Mouse (Mus musculus): ENCODE measurements around the gene Pde6b. TPM values are rescaled to one million over a fixed set of nuclear protein-coding genes. Genes with fewer than 3 reads are reported as not detected.

The Pde6b gene
- polyA plus RNA-seq, 1 experiment from 2014 or later = 0.30 TPM

DNA sequence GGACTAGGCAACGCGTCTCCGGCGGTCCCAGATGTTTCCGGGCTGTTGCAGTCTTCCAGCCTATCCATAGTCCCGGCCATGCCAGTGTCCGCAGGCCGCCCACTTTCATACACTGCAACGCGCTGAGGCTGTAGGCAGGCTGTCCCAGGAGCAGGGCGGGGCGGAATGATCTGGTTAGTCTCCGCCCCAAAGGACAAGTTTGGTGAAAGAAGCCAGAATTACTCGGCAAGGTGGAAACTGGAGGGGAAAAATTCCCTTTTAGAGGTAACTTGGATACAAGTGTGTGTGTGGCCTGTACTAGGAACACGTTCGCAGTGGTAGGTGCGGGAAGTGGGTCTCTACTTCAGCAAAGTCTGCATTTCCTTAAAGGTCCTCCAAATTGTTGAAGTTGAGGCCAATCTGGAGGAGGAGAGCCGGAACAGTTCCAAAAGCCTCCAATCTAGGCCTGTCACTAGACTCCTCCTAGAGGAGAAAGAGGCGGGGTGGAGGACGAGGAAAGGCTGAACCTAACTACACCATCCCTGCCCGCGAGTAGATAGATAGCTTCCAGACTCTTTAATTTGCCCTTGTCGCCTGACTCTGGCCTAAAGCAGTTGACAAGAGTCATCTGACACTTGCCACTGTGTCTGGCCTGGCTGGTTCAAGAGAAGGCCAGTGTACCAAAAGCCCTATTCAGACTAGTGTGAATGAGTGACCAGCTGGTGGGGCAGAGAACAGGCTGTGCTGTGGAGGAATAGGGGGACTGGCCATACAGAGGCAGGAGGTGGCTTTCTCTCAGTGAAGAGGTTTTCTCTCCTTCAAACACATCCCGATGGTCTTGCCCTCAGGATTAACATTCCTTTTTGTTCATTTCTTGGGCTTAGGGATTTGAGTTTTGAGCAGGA, 60.8 kb downstream of the Pde6b start, which contains the start of gene Mfsd7a:
Gene Mfsd7a (minus strand): TSS at position 107 of the 884 bp plus-strand sequence.
- Histone ChIP-seq H3K27ac (ENCODE audit: low read length) (no peak within 1 kb of the TSS), H3K4me1 (ENCODE audit: control insufficient read depth, insufficient read depth, low read length) (no peaks in the 10 kb centered on the region), H3K4me3 (ENCODE audit: low read depth, low read length) (peak within 1 kb of the TSS; percentile 25), H3K9ac (ENCODE audit: low read depth, low read length) (peak within 1 kb of the TSS; percentile 38; the same call in 1 of the 2 replicates), H3K9me3 (replicated peaks; ENCODE audit: control insufficient read depth, low read length, poor library complexity, severe bottlenecking) (no peaks in the 10 kb centered on the region), H3K4me2 (ENCODE audit: low read length) (peak within 1 kb of the TSS; percentile 49), H3K36me3 (ENCODE audit: control insufficient read depth, insufficient read depth, low read length) (no peaks in the 10 kb centered on the region), H3K27me3 (ENCODE audit: control insufficient read depth, insufficient read depth, low read depth, low read length) (peaks cover 8% of the 10 kb centered on the region)
- 16% methylated on average over 24 of the region's 24 CpGs for WGBS
- no peak for ATAC-seq

DNA sequence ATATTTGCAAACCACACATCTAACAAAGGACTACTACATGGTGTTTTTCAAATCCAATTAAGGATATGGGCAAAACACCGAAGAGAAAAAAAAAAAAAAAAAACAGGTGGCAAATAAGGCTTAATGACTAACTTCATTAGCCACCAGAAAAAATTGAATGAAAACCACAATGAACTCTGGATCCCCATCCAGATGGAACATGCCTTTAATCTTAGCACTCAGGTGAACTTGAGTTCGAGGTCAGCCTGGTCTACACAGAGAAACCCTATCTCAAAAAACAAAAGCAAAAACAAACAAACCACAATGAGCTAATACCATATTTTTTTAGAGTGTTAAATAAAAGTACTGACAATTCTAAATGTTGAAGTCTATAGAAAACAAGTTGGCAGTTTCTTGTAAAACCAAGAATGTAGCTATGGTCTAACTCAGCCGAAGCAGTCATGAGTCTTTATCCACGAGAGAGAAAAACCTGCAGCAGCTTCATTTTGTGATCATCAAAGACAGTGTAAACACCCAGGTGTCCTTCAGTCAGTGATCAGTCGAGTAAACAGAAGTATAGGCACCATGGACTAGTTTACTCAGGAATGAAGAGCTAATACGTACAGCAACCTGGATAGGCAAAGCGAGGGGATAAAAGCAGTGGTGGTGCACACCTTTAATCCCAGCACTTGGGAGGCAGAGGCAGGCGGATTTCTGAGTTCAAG, 62.8 kb downstream of the Pde6b start:
- no peaks in the 10 kb centered on the region for H3K9me3 ChIP-seq (replicated peaks; ENCODE audit: control insufficient read depth, low read length, poor library complexity, severe bottlenecking)
- H3K36me3 ChIP-seq (ENCODE audit: control insufficient read depth, insufficient read depth, low read length) = no peaks in the 10 kb centered on the region
- no peak overlapping the region for H3K9ac ChIP-seq (ENCODE audit: low read depth, low read length)
- no peak overlapping the region for H3K27ac ChIP-seq (ENCODE audit: low read length)
- ATAC-seq = no peak
- H3K27me3 ChIP-seq (ENCODE audit: control insufficient read depth, insufficient read depth, low read depth, low read length) = peaks cover 8% of the 10 kb centered on the region
- no peaks in the 10 kb centered on the region for H3K4me1 ChIP-seq (ENCODE audit: control insufficient read depth, insufficient read depth, low read length)
- H3K4me3 ChIP-seq (ENCODE audit: low read depth, low read length) = no peak overlapping the region
- WGBS = 82% methylated on average over 8 of the region's 8 CpGs
- H3K4me2 ChIP-seq (ENCODE audit: low read length) = no peak overlapping the region

DNA sequence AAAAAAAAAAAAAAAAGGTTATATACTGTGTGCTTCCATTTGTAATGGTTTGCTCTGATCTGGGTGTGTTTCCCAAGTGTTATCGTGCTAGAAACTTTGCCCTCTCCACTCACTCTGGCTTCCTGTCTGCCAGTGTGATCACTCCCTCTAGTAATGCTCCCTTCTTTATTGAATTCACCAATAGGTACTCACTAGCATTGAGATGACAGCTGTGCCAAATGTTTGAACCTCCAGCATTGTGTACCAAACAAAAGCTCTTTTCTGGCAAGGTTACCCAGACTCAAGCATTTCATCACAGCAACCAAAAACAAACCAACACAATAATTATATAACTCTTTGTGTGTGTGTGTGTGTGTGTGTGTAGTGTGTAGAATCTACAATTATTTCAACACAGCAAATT, 63.4 kb downstream of the Pde6b start:
- Histone ChIP-seq H3K4me3 (ENCODE audit: low read depth, low read length) (no peak overlapping the region), H3K9me3 (replicated peaks; ENCODE audit: control insufficient read depth, low read length, poor library complexity, severe bottlenecking) (no peaks in the 10 kb centered on the region), H3K4me1 (ENCODE audit: control insufficient read depth, insufficient read depth, low read length) (no peaks in the 10 kb centered on the region), H3K9ac (ENCODE audit: low read depth, low read length) (no peak overlapping the region), H3K27me3 (ENCODE audit: control insufficient read depth, insufficient read depth, low read depth, low read length) (peaks cover 6% of the 10 kb centered on the region), H3K27ac (ENCODE audit: low read length) (no peak overlapping the region), H3K36me3 (ENCODE audit: control insufficient read depth, insufficient read depth, low read length) (no peaks in the 10 kb centered on the region), H3K4me2 (ENCODE audit: low read length) (no peak overlapping the region)
- 87% methylated on average over 1 of the region's 1 CpGs for whole genome bisulfite sequencing
- ATAC-seq = no peak

DNA sequence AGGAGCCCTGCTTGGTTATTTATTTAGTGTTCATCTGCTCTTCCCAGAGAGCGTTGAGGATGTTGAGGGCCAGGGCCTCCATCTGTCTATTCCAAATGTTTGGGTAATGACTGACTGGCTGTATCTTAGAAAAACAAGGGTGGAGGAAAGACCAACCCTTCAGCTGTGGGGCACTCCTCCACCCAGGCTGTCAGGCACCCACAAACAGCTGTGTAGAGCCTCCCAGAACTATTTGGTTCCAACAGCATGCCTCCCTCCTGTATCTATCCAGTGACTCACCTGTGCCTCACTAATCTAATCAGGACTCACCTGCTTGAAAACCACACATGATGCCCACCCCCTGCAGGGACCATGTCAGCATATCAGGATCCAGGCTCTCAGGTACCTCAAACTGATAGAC, 64.2 kb downstream of the Pde6b start:
- Histone ChIP-seq H3K4me3 (ENCODE audit: low read depth, low read length) (no peak overlapping the region), H3K9ac (ENCODE audit: low read depth, low read length) (no peak overlapping the region), H3K27ac (ENCODE audit: low read length) (no peak overlapping the region), H3K4me2 (ENCODE audit: low read length) (no peak overlapping the region), H3K36me3 (ENCODE audit: control insufficient read depth, insufficient read depth, low read length) (no peaks in the 10 kb centered on the region), H3K9me3 (replicated peaks; ENCODE audit: control insufficient read depth, low read length, poor library complexity, severe bottlenecking) (no peaks in the 10 kb centered on the region), H3K4me1 (ENCODE audit: control insufficient read depth, insufficient read depth, low read length) (no peaks in the 10 kb centered on the region), H3K27me3 (ENCODE audit: control insufficient read depth, insufficient read depth, low read depth, low read length) (peaks cover 6% of the 10 kb centered on the region)
- ATAC-seq = no peak
- 100% methylated on average over 1 of the region's 1 CpGs for WGBS

DNA sequence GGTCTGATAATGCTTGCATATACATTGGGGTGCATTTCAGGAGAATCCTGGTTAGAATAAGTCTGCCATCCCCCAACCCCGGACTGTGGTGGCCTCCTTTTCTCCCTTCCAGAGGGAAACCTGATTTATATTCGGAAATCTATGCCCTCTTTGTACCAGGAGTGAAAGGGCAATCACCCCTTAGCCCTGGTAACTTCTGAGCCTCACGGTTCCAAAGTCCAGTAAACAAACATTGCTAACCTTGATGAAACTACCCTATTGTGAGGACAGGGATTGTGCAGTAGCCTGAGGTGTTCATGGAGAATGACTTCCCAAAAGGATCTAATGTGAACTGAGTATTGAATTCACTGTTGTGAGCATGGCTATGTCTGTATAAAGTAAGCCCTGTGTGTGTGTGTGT, 65.9 kb downstream of the Pde6b start:
- Histone ChIP-seq H3K36me3 (ENCODE audit: control insufficient read depth, insufficient read depth, low read length) (no peaks in the 10 kb centered on the region), H3K27ac (ENCODE audit: low read length) (no peak overlapping the region), H3K9me3 (replicated peaks; ENCODE audit: control insufficient read depth, low read length, poor library complexity, severe bottlenecking) (no peaks in the 10 kb centered on the region), H3K4me1 (ENCODE audit: control insufficient read depth, insufficient read depth, low read length) (no peaks in the 10 kb centered on the region), H3K27me3 (ENCODE audit: control insufficient read depth, insufficient read depth, low read depth, low read length) (peaks cover 6% of the 10 kb centered on the region; the same call in 1 of the 2 replicates), H3K9ac (ENCODE audit: low read depth, low read length) (no peak overlapping the region), H3K4me2 (ENCODE audit: low read length) (no peak overlapping the region), H3K4me3 (ENCODE audit: low read depth, low read length) (no peak overlapping the region)
- WGBS = 40% methylated on average over 3 of the region's 3 CpGs
- ATAC-seq = no peak

DNA sequence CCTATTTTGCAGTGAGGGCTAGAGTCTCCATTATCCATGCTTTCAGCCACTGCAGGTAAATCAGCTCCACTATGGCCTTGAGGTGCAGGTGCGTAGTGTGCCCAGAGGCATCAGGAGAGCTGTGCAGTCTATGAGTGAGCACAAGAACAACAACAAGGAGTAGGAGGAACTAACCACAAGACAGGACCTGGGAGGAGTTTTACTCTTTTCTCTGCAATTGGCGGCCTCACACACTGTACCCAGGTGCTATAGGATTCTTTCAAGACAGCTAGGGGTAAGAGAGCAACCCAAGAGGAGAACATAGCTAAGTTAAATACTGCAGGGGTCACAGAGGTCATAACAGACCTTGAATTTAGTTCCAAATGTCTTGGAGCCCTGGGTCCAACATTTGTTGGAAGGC, 70.5 kb downstream of the Pde6b start:
- Histone ChIP-seq H3K4me1 (ENCODE audit: control insufficient read depth, insufficient read depth, low read length) (peaks cover 16% of the 10 kb centered on the region), H3K9me3 (replicated peaks; ENCODE audit: control insufficient read depth, low read length, poor library complexity, severe bottlenecking) (no peaks in the 10 kb centered on the region), H3K4me2 (ENCODE audit: low read length) (no peak overlapping the region), H3K36me3 (ENCODE audit: control insufficient read depth, insufficient read depth, low read length) (no peaks in the 10 kb centered on the region), H3K27me3 (ENCODE audit: control insufficient read depth, insufficient read depth, low read depth, low read length) (peaks cover 10% of the 10 kb centered on the region; the same call in 1 of the 2 replicates), H3K4me3 (ENCODE audit: low read depth, low read length) (no peak overlapping the region), H3K9ac (ENCODE audit: low read depth, low read length) (no peak overlapping the region), H3K27ac (ENCODE audit: low read length) (no peak overlapping the region)
- no peak for ATAC-seq
- 74% methylated on average over 2 of the region's 2 CpGs for WGBS

DNA sequence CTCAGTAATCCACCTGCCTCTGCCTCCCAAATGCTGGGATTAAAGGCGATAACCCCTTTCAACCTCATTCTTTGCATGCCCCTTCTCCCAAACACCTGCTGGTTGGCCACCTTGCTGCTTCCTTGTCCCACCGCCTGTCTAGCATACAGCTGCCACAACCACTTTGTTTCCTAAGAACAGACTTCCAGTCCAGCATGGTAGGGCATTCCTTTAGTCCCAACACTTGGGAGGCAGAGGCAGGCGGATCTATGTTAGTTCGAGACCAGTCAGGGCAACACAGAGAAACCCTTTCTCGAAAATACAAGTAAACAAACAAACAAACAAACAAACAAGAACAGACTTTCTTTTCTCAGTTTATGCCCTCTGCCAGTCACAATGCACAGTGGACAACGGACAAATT, 72.3 kb downstream of the Pde6b start:
- peak; percentile 7 for ATAC-seq
- peak overlapping the region; percentile 59 for H3K9ac ChIP-seq (ENCODE audit: low read depth, low read length)
- WGBS = 46% methylated on average over 6 of the region's 6 CpGs
- no peaks in the 10 kb centered on the region for H3K36me3 ChIP-seq (ENCODE audit: control insufficient read depth, insufficient read depth, low read length)
- H3K4me3 ChIP-seq (ENCODE audit: low read depth, low read length) = peak overlapping the region; percentile 97
- H3K4me2 ChIP-seq (ENCODE audit: low read length) = peak overlapping the region; percentile 100
- H3K27me3 ChIP-seq (ENCODE audit: control insufficient read depth, insufficient read depth, low read depth, low read length) = peaks cover 10% of the 10 kb centered on the region; the same call in 1 of the 2 replicates
- no peaks in the 10 kb centered on the region for H3K9me3 ChIP-seq (replicated peaks; ENCODE audit: control insufficient read depth, low read length, poor library complexity, severe bottlenecking)
- peaks cover 34% of the 10 kb centered on the region for H3K4me1 ChIP-seq (ENCODE audit: control insufficient read depth, insufficient read depth, low read length)
- no peak overlapping the region; the same call in 1 of the 2 replicates for H3K27ac ChIP-seq (ENCODE audit: low read length)

DNA sequence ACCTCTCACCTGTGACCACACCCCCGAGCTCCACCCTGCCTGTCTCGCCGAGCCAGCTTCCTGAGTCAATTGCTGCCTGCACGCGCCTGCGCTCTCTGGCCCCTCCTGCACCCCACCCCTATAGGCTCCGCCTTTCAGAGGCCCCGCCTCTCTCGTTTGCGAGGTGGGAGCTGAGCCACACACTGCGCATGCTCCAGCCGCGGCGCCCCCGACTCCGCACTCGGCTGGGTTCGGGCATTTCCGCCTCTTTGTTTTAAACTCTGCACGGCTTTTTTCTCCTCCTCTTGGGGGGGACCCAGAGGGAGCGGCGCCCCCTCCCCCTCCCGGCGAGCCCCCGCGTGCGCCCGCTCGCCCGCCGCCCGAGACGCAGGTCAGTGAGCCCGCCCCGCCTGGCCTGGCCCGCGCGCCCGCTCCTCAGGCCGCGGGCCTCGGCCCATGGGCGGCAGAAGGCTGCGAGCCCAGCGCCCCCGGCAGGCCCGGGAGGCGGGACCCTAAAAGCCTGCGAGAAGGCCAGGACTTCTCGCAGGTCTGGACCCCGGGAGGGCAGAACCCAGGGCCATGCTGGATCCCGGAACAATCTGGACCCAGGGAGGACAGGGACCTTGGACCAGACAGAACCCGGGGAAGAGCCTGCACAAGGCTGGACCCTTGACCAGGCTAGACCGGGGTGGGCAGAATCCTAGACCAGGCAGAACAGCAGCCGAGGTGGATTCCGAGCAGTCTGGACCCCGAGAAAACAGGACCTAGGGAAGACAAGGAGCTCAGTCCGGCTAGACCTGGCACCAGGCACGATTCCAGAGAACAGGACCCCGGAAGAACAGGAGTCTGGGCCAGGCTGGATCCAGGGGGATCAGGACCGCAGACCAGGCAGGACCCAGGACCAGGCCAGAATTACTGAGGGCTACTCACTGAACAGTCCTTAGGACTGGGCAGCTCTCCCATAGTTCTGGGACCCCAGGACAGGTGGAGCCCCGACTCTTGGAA, 73.2 kb downstream of the Pde6b start, which contains the start of gene Pcgf3:
Gene Pcgf3 (plus strand): TSS at position 151 of the 984 bp plus-strand sequence.
- Histone ChIP-seq H3K4me3 (ENCODE audit: low read depth, low read length) (peak within 1 kb of the TSS; percentile 97), H3K27ac (ENCODE audit: low read length) (peak within 1 kb of the TSS; percentile 87), H3K4me2 (ENCODE audit: low read length) (peak within 1 kb of the TSS; percentile 100), H3K9me3 (replicated peaks; ENCODE audit: control insufficient read depth, low read length, poor library complexity, severe bottlenecking) (no peaks in the 10 kb centered on the region), H3K9ac (ENCODE audit: low read depth, low read length) (peak within 1 kb of the TSS; percentile 100), H3K27me3 (ENCODE audit: control insufficient read depth, insufficient read depth, low read depth, low read length) (peaks cover 10% of the 10 kb centered on the region; the same call in 1 of the 2 replicates), H3K36me3 (ENCODE audit: control insufficient read depth, insufficient read depth, low read length) (no peaks in the 10 kb centered on the region), H3K4me1 (ENCODE audit: control insufficient read depth, insufficient read depth, low read length) (peaks cover 37% of the 10 kb centered on the region)
- WGBS = under 1% methylated on average over 62 of the region's 62 CpGs
- peak; percentile 94 for ATAC-seq

All from midbrain, embryonic 16.5 days (tissue).